Mouse (Mus musculus) limb, embryonic 13.5 days (tissue): ENCODE results near the gene Ykt6. TPM values are rescaled to one million over a fixed set of nuclear protein-coding genes. Genes with fewer than 3 reads are reported as not detected.
A peak's percentile ranks its signal among the peaks of the same experiment; 100 is the strongest.
"Not testable (repeated sequence)": the region's sequence is repeated elsewhere in the genome, so short reads cannot be mapped to it uniquely, and the experiment has no call there.

Source experiments
- ATAC-seq: fragments of 200-750 bp; cut with Nextera tagmentation; 2 replicates; pipeline ENCODE4 v1.8.0; 2017; ENCODE audit warnings: low read depth, moderate number of reproducible peaks, moderate TSS enrichment; ENCODE audit not compliant: low FRiP score
- H3K27ac ChIP-seq: fragments of 300-500 bp; sonication (generic); 2 replicates; pipeline ENCODE4 v1.5.1; 2015; ENCODE audit warnings: inconsistent platforms, mild to moderate bottlenecking, moderate library complexity
- H3K27me3 ChIP-seq: fragments of 300-500 bp; sonication (generic); 2 replicates; pipeline ENCODE4 v1.6.1; 2015; ENCODE audit warnings: mild to moderate bottlenecking, inconsistent platforms
- H3K36me3 ChIP-seq: fragments of 300-500 bp; sonication (generic); 2 replicates; pipeline ENCODE4 v1.6.1; 2015; ENCODE audit warnings: inconsistent platforms, mild to moderate bottlenecking, moderate library complexity
- H3K4me1 ChIP-seq: fragments of 300-500 bp; sonication (generic); 2 replicates; pipeline ENCODE4 v1.6.1; 2015; ENCODE audit warnings: inconsistent platforms
- H3K4me2 ChIP-seq: fragments of 300-500 bp; sonication (generic); replicated peaks from 2 replicates; pipeline ENCODE4 v1.6.1; 2015; ENCODE audit warnings: inconsistent platforms, mild to moderate bottlenecking, moderate library complexity
- H3K4me3 ChIP-seq: fragments of 300-500 bp; sonication (generic); 2 replicates; pipeline ENCODE4 v1.5.1; 2015; ENCODE audit warnings: moderate library complexity, mild to moderate bottlenecking, inconsistent platforms
- H3K9ac ChIP-seq: fragments of 300-500 bp; sonication (generic); 2 replicates; pipeline ENCODE4 v1.6.1; 2015; ENCODE audit warnings: mild to moderate bottlenecking, inconsistent platforms
- H3K9me3 ChIP-seq: fragments of 300-500 bp; sonication (generic); 2 replicates; pipeline ENCODE4 v1.6.1; 2016; ENCODE audit warnings: inconsistent platforms
- WGBS: fragments of 180-500 bp; shearing (Covaris S2); methylation state at CpG from one replicate; pipeline ENCODE4 v1.1.7; 2015; 5-methylcytosine and 5-hydroxymethylcytosine counted together
- polyA plus RNA-seq: library from polyadenylated mRNA; unstranded; fragments of >200 nt; fragmentation: Nextera tagmentation; extraction: Ambion mirVana; gene quantifications from 2 replicates; pipeline ENCODE4 v1.2.1, GENCODE M21; 2015

Ykt6 gene
- polyA plus RNA-seq, 1 experiment from 2014 or later, result 66.6 TPM

DNA sequence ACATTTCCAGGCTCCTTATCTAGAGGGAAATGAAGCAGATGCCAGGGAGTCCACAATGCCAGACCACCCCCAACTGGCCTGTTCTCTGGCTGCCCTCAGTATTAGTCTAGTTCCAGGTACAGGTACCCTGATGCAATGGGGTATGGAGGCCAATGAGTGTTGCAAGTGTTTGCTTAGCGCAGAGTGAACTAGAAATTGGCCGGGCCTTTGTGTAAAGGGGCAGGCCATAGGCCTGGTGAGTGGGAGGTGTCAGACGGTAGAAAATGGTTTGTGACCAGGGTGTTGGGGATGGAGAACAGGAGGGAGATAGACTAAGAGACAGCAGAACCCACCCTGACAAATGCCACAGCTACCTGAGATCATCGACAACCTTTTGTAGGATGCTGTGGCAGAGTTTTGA lies 35.9 kb upstream of the Ykt6 start:
- no peak for ATAC-seq
- no peaks in the 10 kb centered on the region for H3K36me3 ChIP-seq
- no peak overlapping the region for H3K27ac ChIP-seq
- no peaks in the 10 kb centered on the region; the same call in 1 of the 2 replicates for H3K4me1 ChIP-seq
- H3K4me2 ChIP-seq, result no peak overlapping the region
- H3K4me3 ChIP-seq, result no peak overlapping the region
- H3K9me3 ChIP-seq, result no peaks in the 10 kb centered on the region
- H3K9ac ChIP-seq, result no peak overlapping the region
- WGBS, result 92% methylated on average over 4 of the region's 4 CpGs
- H3K27me3 ChIP-seq, result no peaks in the 10 kb centered on the region; the same call in 1 of the 2 replicates

DNA sequence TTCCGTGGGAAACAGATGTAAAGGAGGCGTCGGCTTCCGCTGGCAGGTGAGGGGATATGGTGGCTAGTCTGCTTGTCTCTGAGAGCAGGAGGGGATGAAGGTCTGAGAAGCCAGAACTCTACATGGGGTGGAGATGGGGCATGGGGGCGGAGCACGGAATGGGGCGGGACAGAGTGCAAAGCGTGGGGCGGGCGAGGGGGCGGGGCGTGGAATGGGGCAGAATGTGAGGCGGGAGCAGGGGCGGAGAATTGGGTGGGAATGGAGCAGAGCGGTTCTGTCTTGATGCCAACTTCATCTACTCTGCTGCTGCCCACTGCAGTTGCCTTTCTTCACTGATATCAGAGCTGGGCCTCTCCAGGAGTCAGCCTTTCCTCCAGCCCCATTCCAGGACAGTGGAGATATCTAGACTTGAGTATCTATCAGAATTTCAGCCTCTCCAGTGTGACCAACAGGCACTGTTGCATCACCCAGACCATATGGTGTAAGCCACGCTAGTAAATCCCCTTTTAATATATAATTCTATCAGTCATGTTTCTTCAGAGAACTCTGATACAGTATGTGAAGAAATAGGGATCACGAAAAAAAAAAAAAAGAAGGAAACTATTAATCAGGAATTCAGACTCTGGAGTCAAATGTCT lies 35.1 kb upstream of the Ykt6 start:
- Histone ChIP-seq H3K9me3 (no peaks in the 10 kb centered on the region), H3K4me1 (no peaks in the 10 kb centered on the region; the same call in 1 of the 2 replicates), H3K36me3 (no peaks in the 10 kb centered on the region), H3K27ac (no peak overlapping the region), H3K27me3 (no peaks in the 10 kb centered on the region), H3K9ac (no peak overlapping the region), H3K4me3 (no peak overlapping the region), H3K4me2 (0 out of 2 replicates have a peak overlapping the region, but pooled peaks have one; percentile 7)
- ATAC-seq, result no peak
- 32% methylated on average over 17 of the region's 17 CpGs for WGBS

DNA sequence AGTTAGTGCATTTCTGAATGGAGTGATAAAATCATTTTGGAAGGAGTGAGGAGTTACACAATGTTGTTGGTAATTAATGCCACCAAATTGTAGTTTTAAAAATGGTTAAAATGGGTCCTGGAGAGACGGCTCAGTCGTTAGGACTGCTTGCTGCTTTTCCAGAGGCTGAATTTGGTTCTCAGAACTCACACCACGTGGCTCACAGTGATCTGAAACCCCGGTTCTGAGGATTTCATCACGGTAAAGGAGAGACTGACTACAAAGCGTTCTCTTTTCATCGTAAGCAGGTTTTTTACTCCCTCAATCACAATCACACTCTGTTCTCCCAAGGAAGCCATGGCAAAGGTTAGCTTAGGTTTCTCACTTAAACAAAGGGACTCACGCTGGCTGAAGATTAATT lies 30.8 kb upstream of the Ykt6 start:
- no peak for ATAC-seq

DNA sequence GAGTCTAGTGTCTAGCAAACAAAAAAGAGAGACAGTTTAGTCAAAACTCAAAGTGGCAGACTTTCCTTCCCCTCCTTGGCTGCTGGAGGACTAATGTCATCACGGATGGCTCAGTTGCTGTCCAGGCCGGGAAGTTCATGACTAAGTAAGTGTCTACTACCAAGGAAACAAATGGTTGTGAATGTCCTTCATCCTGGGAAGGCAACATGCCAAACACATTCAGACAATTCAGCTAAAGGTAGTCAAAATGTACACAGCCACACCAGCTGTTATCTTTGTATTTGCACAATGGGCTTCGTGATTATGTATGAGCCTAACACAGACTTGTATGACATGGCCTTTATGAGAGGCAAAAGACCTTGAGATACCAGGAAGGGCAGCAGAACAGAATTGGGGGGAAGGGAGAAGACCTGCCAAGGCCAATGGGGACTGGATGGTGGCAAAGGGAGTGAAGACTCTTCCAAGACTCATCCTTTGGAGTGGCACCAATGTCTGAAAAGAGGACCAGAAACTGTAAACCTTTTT lies 28.7 kb upstream of the Ykt6 start:
- Histone ChIP-seq H3K9ac (no peak overlapping the region), H3K9me3 (no peaks in the 10 kb centered on the region), H3K27ac (no peak overlapping the region), H3K27me3 (no peaks in the 10 kb centered on the region), H3K4me1 (no peaks in the 10 kb centered on the region), H3K36me3 (no peaks in the 10 kb centered on the region), H3K4me3 (no peak overlapping the region), H3K4me2 (no peak overlapping the region)
- 88% methylated on average over 3 of the region's 3 CpGs for WGBS
- no peak for ATAC-seq

More for the DNA sequence above, 30.8 kb upstream of the Ykt6 start:
- Histone ChIP-seq H3K9me3 (no peaks in the 10 kb centered on the region), H3K36me3 (no peaks in the 10 kb centered on the region), H3K4me2 (no peak overlapping the region), H3K4me1 (no peaks in the 10 kb centered on the region), H3K27me3 (no peaks in the 10 kb centered on the region), H3K4me3 (no peak overlapping the region), H3K27ac (no peak overlapping the region), H3K9ac (no peak overlapping the region)
- WGBS, result 45% methylated on average over 8 of the region's 8 CpGs

DNA sequence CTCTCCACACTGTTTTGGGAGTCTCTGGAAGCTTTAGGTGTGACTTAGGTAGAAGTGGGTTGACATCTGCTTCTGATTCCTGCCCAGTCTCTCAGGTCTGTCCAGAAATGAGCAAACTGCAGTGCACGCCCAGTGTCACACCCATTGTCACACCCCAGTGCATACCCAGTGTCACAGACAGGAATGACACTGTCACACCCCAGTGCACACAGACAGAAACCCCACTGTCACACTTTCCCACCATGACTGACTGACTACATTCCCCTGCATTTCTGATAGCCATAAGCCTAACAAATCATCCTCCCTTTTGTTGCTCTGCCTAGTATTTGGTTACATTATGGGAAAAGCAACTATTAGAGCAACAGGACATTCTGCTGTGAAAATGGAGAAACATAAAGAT lies 24.9 kb upstream of the Ykt6 start:
- Histone ChIP-seq H3K27ac (no peak overlapping the region), H3K4me3 (no peak overlapping the region), H3K4me1 (no peaks in the 10 kb centered on the region), H3K9me3 (0 out of 2 replicates have a peak, but pooled peaks cover 3% of the 10 kb centered on the region), H3K27me3 (no peaks in the 10 kb centered on the region), H3K4me2 (no peak overlapping the region), H3K9ac (no peak overlapping the region), H3K36me3 (no peaks in the 10 kb centered on the region)
- WGBS, result 55% methylated on average over 1 of the region's 1 CpGs
- no peak for ATAC-seq

DNA sequence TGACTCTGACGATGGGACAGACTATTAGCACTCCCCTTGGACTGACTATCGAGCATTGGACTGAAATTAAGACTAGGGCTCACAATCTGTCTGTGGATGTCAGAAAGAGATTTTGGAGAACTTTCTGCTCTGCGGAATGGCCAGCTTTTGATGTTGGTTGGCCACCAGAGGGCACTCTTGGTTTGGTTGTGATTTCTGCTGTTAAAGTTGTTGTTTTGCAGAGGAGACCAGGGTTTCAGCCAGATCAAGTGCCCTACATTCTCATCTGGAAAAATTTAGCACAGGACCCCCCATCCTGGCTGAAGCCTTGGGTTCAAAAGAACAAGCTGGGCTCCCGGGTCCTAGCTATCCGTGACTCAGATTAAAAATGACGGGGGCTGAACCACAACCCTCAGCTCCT lies 23.5 kb upstream of the Ykt6 start:
- 86% methylated on average over 6 of the region's 6 CpGs for whole genome bisulfite sequencing
- not testable (repeated sequence) for H3K4me2 ChIP-seq

DNA sequence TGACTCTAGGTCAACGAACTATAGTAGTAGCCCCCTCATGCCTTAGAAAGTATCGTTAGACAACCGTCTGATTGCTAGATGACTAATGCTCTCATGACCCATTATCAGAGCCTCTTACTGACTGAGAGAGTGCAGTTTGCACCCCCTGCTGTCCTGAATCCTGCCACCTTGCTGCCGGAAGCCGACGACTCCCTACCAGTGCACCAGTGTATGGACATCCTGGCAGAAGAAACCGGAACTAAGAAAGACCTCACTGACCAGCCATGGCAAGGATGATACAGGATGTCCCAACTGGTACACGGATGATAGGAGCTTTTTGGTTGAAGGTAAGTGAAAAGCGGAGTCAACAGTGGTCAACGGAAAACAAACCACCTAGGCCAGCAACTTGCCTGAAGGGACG lies 21.0 kb upstream of the Ykt6 start:
- H3K27me3 ChIP-seq, H3K36me3 ChIP-seq, H3K9me3 ChIP-seq, ATAC-seq, H3K27ac ChIP-seq, H3K4me3 ChIP-seq, H3K9ac ChIP-seq, H3K4me2 ChIP-seq, H3K4me1 ChIP-seq: not testable (repeated sequence)
- WGBS, result 94% methylated on average over 11 of the region's 11 CpGs

More for the DNA sequence above, 23.5 kb upstream of the Ykt6 start:
- not testable (repeated sequence) for H3K9ac ChIP-seq, H3K4me3 ChIP-seq, H3K9me3 ChIP-seq, H3K27ac ChIP-seq, H3K36me3 ChIP-seq, H3K27me3 ChIP-seq, ATAC-seq, H3K4me1 ChIP-seq

DNA sequence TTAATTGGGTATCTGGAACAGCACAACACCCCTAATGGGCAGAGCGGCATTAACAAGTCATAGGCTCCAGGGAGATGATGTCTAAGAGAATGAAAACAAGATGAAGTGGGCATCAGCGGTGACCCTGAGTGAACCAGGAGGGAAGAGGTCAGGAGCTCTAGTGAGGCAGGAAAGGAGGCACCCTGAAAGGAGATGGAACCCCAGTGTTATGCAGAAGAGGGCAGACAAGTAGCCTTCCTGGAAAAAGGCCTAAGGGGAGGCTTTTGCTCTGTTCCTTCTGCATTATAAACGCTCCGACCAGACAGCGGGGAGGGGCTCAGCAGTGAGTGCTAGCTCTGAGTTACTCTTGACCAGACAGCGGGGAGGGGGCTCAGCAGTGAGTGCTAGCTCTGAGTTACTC lies 12.5 kb upstream of the Ykt6 start:
- WGBS, result 55% methylated on average over 6 of the region's 6 CpGs
- 0 out of 2 replicates have a peak, but pooled peaks cover 2% of the 10 kb centered on the region for H3K4me1 ChIP-seq
- ATAC-seq, result no peak

DNA sequence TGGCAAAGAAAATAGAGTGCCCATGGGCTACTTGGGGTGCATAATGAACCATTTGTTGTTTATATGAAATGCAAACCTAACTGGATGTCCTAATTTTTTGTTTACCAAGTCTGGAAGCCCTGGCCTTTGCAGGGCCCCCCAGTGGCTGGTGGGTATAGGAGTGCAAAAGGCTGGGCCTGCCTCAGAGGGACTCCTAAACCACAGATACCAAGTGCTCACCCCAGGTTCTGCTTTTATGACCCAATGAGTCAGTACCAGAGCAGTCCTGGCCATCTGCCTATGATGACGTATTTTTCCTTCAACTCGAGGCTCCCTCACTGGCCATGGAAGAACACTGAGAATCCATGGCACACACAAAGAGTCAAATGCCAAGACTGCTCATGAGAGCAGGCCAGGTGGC lies 10.4 kb upstream of the Ykt6 start:
- 60% methylated on average over 2 of the region's 2 CpGs for WGBS
- Histone ChIP-seq H3K27me3 (no peaks in the 10 kb centered on the region), H3K4me2 (no peak overlapping the region), H3K4me1 (peaks cover 16% of the 10 kb centered on the region; the same call in 1 of the 2 replicates), H3K36me3 (no peaks in the 10 kb centered on the region), H3K27ac (no peak overlapping the region), H3K4me3 (no peak overlapping the region), H3K9me3 (no peaks in the 10 kb centered on the region), H3K9ac (no peak overlapping the region)
- no peak for ATAC-seq

More for the DNA sequence above, 12.5 kb upstream of the Ykt6 start:
- no peak overlapping the region for H3K4me2 ChIP-seq
- H3K27me3 ChIP-seq, result no peaks in the 10 kb centered on the region
- no peaks in the 10 kb centered on the region for H3K9me3 ChIP-seq
- H3K9ac ChIP-seq, result no peak overlapping the region
- H3K4me3 ChIP-seq, result no peak overlapping the region
- no peak overlapping the region for H3K27ac ChIP-seq
- H3K36me3 ChIP-seq, result no peaks in the 10 kb centered on the region

DNA sequence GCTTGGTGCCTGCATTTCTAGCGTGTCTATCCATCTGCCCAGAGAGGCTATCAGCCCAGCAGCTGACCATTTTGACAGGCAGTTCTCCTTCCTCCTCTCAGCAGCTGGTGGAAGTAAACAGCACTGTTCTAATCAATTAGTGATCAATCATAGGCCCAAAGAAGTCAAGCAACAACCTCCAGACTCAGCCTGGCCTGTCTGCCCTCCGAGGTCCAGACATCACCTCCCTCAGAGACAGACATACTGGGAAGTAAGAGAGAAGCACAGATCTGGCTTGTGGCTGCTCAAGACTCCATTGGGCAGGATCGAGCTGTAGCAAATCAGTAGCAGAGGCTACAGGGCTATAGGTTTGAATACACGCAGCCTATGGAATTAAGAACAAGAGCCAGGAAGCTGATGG lies 7.7 kb upstream of the Ykt6 start:
- H3K9ac ChIP-seq, result no peak overlapping the region
- no peaks in the 10 kb centered on the region for H3K27me3 ChIP-seq
- 49% methylated on average over 4 of the region's 4 CpGs for WGBS
- H3K36me3 ChIP-seq, result no peaks in the 10 kb centered on the region
- no peaks in the 10 kb centered on the region for H3K9me3 ChIP-seq
- H3K4me1 ChIP-seq, result peaks cover 16% of the 10 kb centered on the region; the same call in 1 of the 2 replicates
- no peak overlapping the region for H3K27ac ChIP-seq
- no peak overlapping the region for H3K4me3 ChIP-seq
- H3K4me2 ChIP-seq, result no peak overlapping the region
- ATAC-seq, result no peak

DNA sequence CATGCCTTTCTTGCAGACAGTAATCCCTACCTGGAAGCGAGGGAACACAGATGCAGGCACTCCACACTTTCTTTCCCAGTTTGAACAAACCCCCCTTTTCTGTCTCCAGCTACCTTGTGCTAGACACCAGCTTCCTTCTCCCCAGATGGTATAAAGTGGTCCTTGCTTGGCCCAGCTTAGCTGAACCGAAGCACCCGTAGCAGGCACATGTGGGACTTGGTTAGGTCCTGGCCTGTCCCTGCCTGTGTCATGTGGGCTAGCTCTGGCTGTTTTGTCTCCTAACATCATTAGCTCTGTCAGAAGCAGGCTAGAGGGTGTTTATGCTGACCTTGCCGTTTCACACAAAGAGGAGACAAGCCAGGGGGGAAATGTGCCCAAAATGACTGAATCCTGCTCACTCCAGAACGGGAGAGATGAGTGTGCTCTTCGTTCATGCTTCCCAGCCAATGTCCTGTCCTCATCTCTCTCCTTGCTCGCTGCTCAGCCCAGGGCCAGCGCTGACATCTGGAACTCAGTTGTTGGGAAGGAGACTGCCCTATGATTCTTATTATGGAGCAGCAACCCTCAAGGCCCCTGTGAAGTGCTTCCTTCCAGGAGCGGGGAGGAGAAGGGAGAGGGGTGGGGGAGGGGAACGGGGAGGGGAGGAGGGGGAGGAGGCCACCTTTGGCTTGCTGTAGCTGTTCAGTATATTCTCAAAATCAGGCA lies 6.8 kb upstream of the Ykt6 start:
- Histone ChIP-seq H3K9me3 (no peaks in the 10 kb centered on the region), H3K27ac (peak overlapping the region; percentile 23; the same call in 1 of the 2 replicates), H3K4me3 (no peak overlapping the region), H3K27me3 (no peaks in the 10 kb centered on the region), H3K9ac (no peak overlapping the region), H3K36me3 (no peaks in the 10 kb centered on the region), H3K4me1 (peaks cover 16% of the 10 kb centered on the region; the same call in 1 of the 2 replicates), H3K4me2 (no peak overlapping the region)
- ATAC-seq, result no peak
- 33% methylated on average over 10 of the region's 10 CpGs for WGBS

DNA sequence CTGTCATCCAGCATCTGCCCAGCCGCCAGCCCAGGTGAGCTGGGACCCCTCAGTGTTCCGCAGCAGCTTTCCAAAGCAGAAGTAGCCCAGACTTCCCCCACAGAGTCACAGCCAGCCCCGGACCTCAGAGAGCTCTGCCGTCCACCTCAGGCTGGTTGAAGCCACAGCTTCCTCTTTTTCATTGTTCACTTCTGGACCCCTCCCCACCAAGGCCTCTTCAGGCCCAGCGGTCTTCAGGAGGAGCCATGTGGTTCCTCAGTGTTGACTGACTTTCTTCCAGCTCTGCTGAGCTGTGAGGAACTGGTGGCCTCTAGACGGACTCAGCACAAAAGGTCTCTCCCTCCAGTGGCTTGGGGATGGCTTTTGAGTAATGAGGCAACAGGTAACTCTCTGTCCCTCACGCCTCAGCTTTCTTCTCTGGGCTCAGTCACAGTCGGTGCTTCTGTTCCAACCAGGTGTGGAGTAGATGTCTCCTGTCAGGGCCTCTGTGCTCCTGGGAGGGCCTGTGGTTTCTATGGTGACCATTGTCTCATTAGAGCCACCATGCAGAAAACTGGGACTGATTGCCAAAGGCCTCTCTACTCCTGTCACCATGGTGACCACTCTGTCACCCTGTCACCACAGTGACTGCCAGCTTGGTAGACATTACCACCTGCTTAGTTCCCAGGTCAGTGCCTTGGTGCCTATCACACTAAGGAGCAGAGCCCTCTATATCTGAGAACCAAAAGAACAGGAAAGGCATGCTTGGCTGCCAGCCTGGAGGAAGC lies 5.7 kb upstream of the Ykt6 start, which contains the start of gene Gck:
Gck (minus strand) TSS at position 496 of the 767 bp plus-strand sequence.
- H3K9ac ChIP-seq, result no peak within 1 kb of the TSS
- WGBS, result 67% methylated on average over 8 of the region's 8 CpGs

More for the DNA sequence above, 5.7 kb upstream of the Ykt6 start, which contains the start of gene Gck:
- no peak within 1 kb of the TSS for H3K4me2 ChIP-seq
- H3K4me3 ChIP-seq, result no peak within 1 kb of the TSS
- ATAC-seq, result no peak
- no peaks in the 10 kb centered on the region for H3K9me3 ChIP-seq
- no peaks in the 10 kb centered on the region for H3K36me3 ChIP-seq
- H3K4me1 ChIP-seq, result peaks cover 17% of the 10 kb centered on the region
- peak within 1 kb of the TSS; percentile 23; the same call in 1 of the 2 replicates for H3K27ac ChIP-seq
- H3K27me3 ChIP-seq, result no peaks in the 10 kb centered on the region
